Mouse (Mus musculus) neural tube, embryonic 12.5 days (tissue): Measurements from ENCODE around the gene Mettl7a1. TPM values are rescaled to one million over a fixed set of nuclear protein-coding genes. Genes with fewer than 3 reads are reported as not detected.
"Not testable (repeated sequence)": the region's sequence is repeated elsewhere in the genome, so short reads cannot be mapped to it uniquely, and the experiment has no call there.

Experiments used
- ATAC-seq: fragments of 200-750 bp; cut with Nextera tagmentation; 2 replicates; pipeline ENCODE4 v1.8.0; 2017; ENCODE audit warnings: low read depth, mild to moderate bottlenecking, moderate TSS enrichment, moderate library complexity; ENCODE audit not compliant: low FRiP score
- H3K27ac ChIP-seq: fragments of 300-500 bp; sonication (generic); 2 replicates; pipeline ENCODE4 v1.5.1; 2016
- H3K27me3 ChIP-seq: fragments of 300-500 bp; sonication (generic); replicated peaks from 2 replicates; pipeline ENCODE4 v1.6.1; 2016; ENCODE audit warnings: mild to moderate bottlenecking
- H3K36me3 ChIP-seq: fragments of 300-500 bp; sonication (generic); 2 replicates; pipeline ENCODE4 v1.6.1; 2016; ENCODE audit warnings: mild to moderate bottlenecking
- H3K4me1 ChIP-seq: fragments of 300-500 bp; sonication (generic); 2 replicates; pipeline ENCODE4 v1.6.1; 2016
- H3K4me2 ChIP-seq: fragments of 300-500 bp; sonication (generic); replicated peaks from 2 replicates; pipeline ENCODE4 v1.6.1; 2016; ENCODE audit warnings: mild to moderate bottlenecking
- H3K4me3 ChIP-seq: fragments of 300-500 bp; sonication (generic); 2 replicates; pipeline ENCODE4 v1.5.1; 2016
- H3K9ac ChIP-seq: fragments of 300-500 bp; sonication (generic); 2 replicates; pipeline ENCODE4 v1.6.1; 2016; ENCODE audit warnings: mild to moderate bottlenecking
- H3K9me3 ChIP-seq: fragments of 300-500 bp; sonication (generic); 2 replicates; pipeline ENCODE4 v1.6.1; 2016; ENCODE audit warnings: mild to moderate bottlenecking
- WGBS: fragments of 180-500 bp; shearing (Covaris S2); methylation state at CpG from one replicate; pipeline ENCODE4 v1.1.7; 2016; 5-methylcytosine and 5-hydroxymethylcytosine counted together
- polyA plus RNA-seq: library from polyadenylated mRNA; unstranded; fragments of >200 nt; fragmentation: Nextera tagmentation; extraction: Ambion mirVana; gene quantifications from 2 replicates; pipeline ENCODE4 v1.2.1, GENCODE M21; 2016

Gene Mettl7a1
- polyA plus RNA-seq: 3.8 and 5.9 TPM in 2 replicates

DNA sequence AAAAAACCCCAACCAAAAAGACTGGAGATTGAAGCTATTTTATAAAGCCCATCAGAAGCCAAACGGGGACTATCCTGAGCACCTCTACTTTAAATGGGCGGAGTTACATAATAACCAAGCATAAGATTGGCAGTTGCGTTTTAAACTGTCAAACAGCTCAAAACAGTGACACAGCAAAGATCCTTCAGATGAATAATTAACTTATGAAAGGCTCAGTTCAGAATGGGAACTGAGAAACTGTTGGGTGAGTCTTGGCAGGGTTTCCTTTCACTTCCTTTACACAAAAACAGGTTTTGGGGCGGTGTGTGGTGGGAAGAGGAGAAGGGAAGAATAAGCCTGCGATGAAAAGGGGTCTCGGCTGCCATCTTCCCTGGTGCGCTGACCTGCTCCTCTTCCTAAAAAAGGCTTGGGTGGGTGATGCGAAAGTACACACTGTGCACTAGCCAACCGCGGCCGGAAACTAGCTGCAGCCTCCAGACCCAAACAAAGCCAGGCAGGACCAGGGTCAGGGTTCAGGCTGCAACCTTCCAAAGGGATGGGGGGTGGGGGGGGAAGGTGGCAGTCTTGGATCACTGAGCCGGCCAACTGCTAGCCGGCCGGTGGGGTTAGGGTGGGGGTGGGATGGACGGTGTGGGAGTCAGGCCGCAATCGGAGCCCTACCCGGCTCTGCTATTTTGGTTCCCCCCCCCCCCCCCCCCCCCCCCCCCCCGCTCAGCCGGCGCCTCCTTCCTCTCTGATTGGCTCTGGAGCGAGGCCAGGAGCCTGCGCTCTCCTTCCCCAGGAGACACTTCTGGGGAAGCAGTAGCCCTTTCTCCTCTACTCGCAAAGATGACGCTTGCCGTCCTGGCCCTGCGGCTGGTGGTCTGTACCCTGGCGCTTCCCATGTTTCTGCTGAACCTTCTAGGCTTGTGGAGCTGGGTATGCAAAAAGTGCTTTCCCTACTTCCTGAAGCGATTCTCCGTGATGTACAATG is at the start of gene Mettl7a1:
TSS of gene Mettl7a1 (plus strand) at position 122 of the 973 bp plus-strand sequence.
- H3K4me1 ChIP-seq: no peaks in the 10 kb centered on the region; the same call in 1 of the 2 replicates
- ATAC-seq: peak; percentile 82
- H3K9ac ChIP-seq: peak within 1 kb of the TSS; percentile 67

DNA sequence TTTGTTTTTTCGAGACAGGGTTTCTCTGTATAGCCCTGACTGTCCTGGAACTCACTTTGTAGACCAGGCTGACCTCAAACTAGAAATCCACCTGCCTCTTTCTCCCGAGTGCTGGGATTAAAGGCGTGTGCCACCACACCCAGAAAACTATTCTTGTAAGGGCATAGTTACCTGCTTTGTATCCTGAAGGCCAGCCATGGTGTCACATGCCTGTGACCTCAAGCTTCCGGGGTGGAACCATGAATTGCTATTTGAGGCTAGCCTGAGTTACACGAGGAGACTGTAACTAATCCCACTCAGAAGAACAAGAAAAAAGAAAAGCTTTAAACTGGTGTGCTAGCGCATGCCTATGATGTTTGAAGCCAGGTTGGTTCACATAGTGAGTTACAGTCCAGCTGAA is 47.6 kb upstream of the Mettl7a1 start:
- no peak for ATAC-seq
- H3K4me1 ChIP-seq: no peaks in the 10 kb centered on the region
- H3K4me3 ChIP-seq: no peak overlapping the region
- no peaks in the 10 kb centered on the region for H3K27me3 ChIP-seq
- H3K4me2 ChIP-seq: no peak overlapping the region
- 93% methylated on average over 6 of the region's 6 CpGs for WGBS
- peaks cover 75% of the 10 kb centered on the region for H3K36me3 ChIP-seq
- H3K9me3 ChIP-seq: no peaks in the 10 kb centered on the region
- H3K27ac ChIP-seq: no peak overlapping the region
- no peak overlapping the region for H3K9ac ChIP-seq

More for the DNA sequence above, at the start of gene Mettl7a1:
- no peaks in the 10 kb centered on the region for H3K9me3 ChIP-seq
- 0 out of 2 replicates have a peak within 1 kb of the TSS, but pooled peaks have one; percentile 22 for H3K27ac ChIP-seq
- 5% methylated on average over 25 of the region's 30 CpGs for WGBS
- no peaks in the 10 kb centered on the region for H3K36me3 ChIP-seq
- H3K27me3 ChIP-seq: no peaks in the 10 kb centered on the region
- peak within 1 kb of the TSS; percentile 70 for H3K4me2 ChIP-seq
- peak within 1 kb of the TSS; percentile 46 for H3K4me3 ChIP-seq

DNA sequence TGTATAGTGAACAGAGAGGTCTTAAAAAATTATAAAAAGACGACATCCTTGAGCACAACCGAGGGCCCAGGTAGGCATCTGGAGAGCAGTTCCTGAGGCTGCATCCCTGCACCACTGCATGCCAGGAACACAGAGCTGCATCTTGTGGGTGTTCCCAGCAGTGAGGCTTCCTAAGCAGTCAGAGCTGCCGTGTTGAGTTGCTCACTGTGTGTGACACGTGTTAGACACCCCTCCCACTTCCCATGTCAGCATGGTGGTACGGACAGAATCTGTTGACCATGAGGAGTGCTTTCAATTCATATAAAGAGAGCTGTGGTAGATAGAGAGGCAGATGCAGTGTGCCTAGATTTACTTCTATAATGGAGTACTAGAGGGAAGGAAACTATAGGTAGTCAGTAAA is 46.6 kb upstream of the Mettl7a1 start:
- 91% methylated on average over 5 of the region's 5 CpGs for WGBS
- ATAC-seq: no peak
- Histone ChIP-seq H3K27ac (no peak overlapping the region), H3K4me2 (no peak overlapping the region), H3K4me3 (no peak overlapping the region), H3K9ac (no peak overlapping the region), H3K27me3 (no peaks in the 10 kb centered on the region), H3K36me3 (peaks cover 67% of the 10 kb centered on the region), H3K9me3 (no peaks in the 10 kb centered on the region), H3K4me1 (no peaks in the 10 kb centered on the region)

DNA sequence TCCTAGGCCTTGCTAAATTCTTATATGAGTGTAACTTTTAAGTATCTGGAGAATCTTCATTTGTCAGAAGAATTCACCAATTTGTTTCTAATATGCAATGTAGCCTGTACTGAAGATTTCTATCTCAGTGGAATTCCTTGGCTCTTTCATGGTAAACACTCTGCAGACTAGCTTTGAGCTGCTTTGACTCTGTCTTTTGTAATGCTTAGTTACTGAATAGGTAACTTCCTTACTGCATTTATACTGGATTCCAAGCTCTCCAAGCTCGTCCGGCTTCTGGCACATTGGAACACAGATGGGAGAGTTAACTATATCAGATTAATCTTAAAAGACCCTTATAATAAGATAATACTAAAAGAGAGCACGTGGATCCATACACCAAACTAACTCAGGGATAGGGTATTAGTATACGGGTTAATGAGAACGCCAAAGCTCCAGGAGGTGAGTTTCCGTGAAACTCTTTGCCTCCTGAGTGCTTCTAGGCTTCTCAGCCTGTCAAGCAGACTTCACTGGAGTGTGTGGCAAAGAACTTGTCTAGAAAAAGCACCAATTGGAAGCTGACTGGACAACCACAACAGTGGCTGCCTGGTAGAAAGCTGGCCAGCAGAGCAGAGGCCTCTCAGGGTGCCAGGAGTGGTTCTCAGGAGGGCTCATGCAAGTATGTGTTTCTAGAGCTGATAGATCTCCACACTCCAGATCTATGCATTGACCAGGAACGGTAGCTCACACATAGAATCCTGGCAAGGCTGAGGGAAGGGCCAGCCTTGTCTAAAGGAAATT is 45.1 kb upstream of the Mettl7a1 start:
- Histone ChIP-seq H3K27me3 (no peaks in the 10 kb centered on the region), H3K4me2 (no peak overlapping the region), H3K9ac (no peak overlapping the region), H3K27ac (no peak overlapping the region), H3K4me3 (no peak overlapping the region), H3K36me3 (peaks cover 54% of the 10 kb centered on the region), H3K9me3 (no peaks in the 10 kb centered on the region), H3K4me1 (no peaks in the 10 kb centered on the region)
- WGBS: 93% methylated on average over 7 of the region's 7 CpGs
- ATAC-seq: no peak

DNA sequence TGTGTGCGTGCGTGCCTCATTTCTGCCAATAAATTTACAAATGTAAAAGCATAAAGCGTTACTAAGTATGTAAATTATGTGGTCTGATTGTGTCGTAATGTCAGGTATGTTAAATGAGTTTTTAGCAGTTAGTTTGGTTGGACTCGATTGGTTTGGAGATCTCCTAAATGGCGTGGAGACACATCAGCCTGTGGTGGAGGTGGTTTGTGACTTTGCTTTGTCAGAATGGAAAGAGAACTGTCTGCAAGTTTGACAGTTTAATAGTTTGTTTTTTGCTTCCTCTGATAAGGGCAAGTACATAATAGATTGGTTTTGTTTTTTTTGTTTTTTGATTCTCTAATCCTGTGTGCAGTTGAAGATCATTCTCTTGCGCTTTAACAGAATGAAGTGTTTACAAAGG is 43.6 kb upstream of the Mettl7a1 start:
- ATAC-seq, H3K9me3 ChIP-seq, H3K27me3 ChIP-seq, H3K4me1 ChIP-seq, H3K4me2 ChIP-seq, H3K27ac ChIP-seq, H3K4me3 ChIP-seq, H3K9ac ChIP-seq: not testable (repeated sequence)
- 84% methylated on average over 6 of the region's 7 CpGs for WGBS
- peaks cover 39% of the 10 kb centered on the region for H3K36me3 ChIP-seq

DNA sequence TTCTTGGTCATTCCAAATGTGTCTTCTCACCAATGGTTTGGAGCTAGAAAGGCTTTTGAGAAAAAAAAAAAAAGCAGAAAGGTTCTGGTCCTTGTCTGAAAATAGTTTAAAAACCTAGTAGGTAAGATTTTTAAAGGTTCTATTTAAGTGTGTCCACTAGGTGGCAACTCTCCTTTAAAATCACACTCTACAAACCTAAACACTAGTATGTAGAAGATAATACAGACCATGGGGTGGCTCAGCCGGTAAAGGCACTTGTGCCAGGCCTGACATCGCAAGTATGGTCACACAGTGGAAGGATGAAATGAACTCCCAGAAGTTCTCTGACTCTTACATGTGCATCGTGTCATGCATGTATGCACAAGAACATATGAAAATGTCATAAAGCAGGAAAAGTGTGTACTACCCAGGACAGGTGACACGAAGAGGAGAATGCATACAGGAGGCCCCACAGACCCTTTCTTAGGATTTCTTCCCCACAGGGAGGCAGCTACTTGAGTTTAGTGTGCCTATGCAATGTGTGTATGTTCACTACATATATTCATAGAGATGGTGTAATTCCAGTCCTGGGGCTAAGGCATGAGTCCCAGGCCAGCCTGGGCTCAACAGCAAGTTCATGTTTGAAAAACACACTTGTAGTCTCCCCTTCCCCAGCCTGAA is 40.6 kb upstream of the Mettl7a1 start:
- no peak overlapping the region for H3K4me3 ChIP-seq
- WGBS: 21% methylated on average over 4 of the region's 4 CpGs

DNA sequence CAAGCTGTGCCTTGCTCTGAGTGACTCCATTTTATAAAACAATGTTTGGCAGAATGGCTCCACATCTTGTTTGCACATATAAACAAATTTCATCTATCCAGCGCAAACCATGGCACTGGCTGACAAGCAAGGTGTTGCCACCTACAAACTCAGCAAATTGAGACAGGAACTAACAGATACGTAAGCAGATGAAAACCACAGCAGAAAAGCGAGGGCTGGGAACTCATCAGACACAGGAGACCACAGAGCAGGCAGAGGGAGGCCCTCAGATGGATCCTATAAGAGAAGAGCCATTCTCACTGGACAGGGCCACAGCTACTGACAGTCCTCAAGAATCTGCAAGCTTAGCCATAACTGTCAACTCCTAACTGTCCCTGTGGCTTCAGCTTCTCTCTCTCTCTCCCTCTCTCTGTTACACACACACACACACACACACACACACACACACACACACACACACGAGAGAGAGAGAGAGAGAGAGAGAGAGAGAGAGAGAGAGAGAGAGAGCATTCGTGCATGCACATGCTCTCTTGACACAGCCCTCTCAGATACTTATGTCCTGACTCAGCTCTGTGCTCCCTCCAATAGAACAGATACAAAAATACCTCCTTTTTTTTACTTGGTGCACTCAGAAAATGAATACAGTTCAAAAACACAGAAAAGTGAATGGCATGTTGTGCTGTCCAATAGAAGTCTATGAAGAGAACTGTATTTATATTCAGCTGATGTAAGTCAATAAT is 38.2 kb upstream of the Mettl7a1 start:
- no peak overlapping the region for H3K4me3 ChIP-seq
- no peaks in the 10 kb centered on the region for H3K9me3 ChIP-seq
- no peaks in the 10 kb centered on the region for H3K4me1 ChIP-seq
- 0 out of 2 replicates have a peak, but pooled peaks cover 4% of the 10 kb centered on the region for H3K27me3 ChIP-seq
- no peak overlapping the region for H3K9ac ChIP-seq
- no peak overlapping the region for H3K4me2 ChIP-seq
- peaks cover 6% of the 10 kb centered on the region for H3K36me3 ChIP-seq
- no peak for ATAC-seq
- WGBS: 94% methylated on average over 4 of the region's 5 CpGs
- no peak overlapping the region for H3K27ac ChIP-seq

More for the DNA sequence above, 40.6 kb upstream of the Mettl7a1 start:
- no peak overlapping the region for H3K4me2 ChIP-seq
- H3K27ac ChIP-seq: no peak overlapping the region
- no peak for ATAC-seq
- peaks cover 18% of the 10 kb centered on the region for H3K36me3 ChIP-seq
- H3K4me1 ChIP-seq: no peaks in the 10 kb centered on the region
- H3K9ac ChIP-seq: no peak overlapping the region
- no peaks in the 10 kb centered on the region for H3K27me3 ChIP-seq
- no peaks in the 10 kb centered on the region for H3K9me3 ChIP-seq

DNA sequence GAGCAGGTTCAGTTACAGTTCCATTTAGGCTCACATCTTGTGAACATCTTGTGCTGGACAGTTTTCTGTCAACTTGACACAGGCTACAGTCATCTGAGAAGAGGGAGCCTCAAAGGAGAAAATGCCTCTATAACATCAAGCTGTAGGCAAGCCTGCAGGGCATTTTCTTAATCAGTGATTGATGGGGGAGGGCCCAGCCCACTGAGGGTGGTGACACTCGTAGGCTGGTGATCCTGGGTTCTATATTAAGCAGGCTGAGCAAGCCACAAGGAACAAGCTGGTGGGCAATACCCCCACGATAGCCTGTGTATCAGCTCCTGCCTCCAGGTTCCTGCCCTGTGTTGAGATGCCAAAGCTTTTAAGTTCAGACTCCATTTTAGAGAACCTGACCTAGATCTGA is 35.0 kb upstream of the Mettl7a1 start:
- 83% methylated on average over 2 of the region's 2 CpGs for WGBS
- H3K4me1 ChIP-seq: no peaks in the 10 kb centered on the region
- H3K27ac ChIP-seq: no peak overlapping the region
- H3K36me3 ChIP-seq: no peaks in the 10 kb centered on the region
- no peak for ATAC-seq
- H3K4me3 ChIP-seq: no peak overlapping the region
- H3K9me3 ChIP-seq: no peaks in the 10 kb centered on the region
- H3K9ac ChIP-seq: no peak overlapping the region
- H3K27me3 ChIP-seq: peaks cover 4% of the 10 kb centered on the region; the same call in 1 of the 2 replicates
- no peak overlapping the region for H3K4me2 ChIP-seq

DNA sequence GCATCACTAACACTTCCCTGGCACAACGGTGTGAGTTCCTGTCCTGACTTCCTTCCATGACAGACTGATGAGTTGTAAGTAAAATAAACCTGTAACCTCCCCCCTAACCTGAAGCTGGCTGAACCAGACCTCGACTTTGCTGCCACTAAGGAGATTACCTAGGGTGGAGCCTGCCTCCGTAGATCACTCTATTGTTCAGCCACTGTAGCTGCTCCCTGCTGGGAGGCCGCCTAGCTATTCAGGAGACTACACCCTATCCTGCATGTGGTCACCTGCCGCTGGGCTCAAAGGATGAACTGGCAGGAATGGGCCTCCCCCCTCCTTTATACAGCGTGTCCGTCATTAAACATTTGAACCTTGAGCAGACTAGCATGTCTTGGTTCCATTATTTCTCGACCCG is 34.2 kb upstream of the Mettl7a1 start:
- no peaks in the 10 kb centered on the region for H3K9me3 ChIP-seq
- no peak overlapping the region for H3K27ac ChIP-seq
- H3K4me2 ChIP-seq: no peak overlapping the region
- 19% methylated on average over 9 of the region's 9 CpGs for WGBS
- no peak for ATAC-seq
- no peaks in the 10 kb centered on the region for H3K4me1 ChIP-seq
- no peaks in the 10 kb centered on the region for H3K36me3 ChIP-seq
- H3K27me3 ChIP-seq: peaks cover 4% of the 10 kb centered on the region; the same call in 1 of the 2 replicates
- H3K9ac ChIP-seq: no peak overlapping the region
- no peak overlapping the region for H3K4me3 ChIP-seq

DNA sequence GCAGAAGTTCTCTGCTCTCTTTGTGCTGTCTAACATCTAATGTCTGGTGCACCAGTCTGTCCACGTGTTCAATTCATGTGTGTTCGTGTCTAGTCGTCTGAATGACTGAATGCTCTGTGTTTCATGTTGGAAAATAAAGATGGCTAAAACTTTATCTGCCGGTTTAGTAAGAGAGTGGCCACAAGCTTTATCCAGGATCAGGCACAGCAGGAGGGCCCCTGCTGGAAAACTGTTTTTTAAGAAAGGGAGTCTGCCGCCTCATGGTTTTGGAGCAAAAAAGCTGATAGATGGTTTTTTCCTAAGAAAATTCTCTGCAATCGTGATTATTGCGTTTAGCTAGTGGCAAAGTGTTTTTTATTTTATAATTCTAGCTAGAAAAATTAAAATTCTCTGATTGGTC is 33.3 kb upstream of the Mettl7a1 start:
- H3K4me1 ChIP-seq, H3K36me3 ChIP-seq, H3K27ac ChIP-seq, H3K4me3 ChIP-seq, H3K9me3 ChIP-seq, H3K27me3 ChIP-seq, H3K4me2 ChIP-seq, H3K9ac ChIP-seq, ATAC-seq: not testable (repeated sequence)
- WGBS: 30% methylated on average over 7 of the region's 7 CpGs

DNA sequence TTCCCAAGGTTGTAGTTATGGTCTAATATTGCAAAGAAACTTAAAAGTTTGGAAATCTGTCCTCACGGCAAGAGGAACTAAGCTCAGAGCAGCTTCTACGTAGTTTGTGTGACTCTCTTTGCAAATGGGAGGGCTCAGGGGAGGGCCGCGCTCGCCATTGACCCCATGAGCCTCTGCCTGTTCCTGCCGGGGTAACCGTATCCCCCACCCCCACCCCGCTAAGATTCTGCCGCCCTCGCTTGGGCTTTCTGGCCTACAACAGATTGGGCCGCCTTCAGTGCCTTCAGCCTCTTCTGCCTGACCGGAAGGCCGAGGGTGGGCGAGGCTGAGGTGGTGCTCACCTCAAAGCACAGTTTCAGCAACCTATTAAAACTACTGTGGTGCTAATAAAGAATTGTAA is 32.5 kb upstream of the Mettl7a1 start:
- no peaks in the 10 kb centered on the region for H3K9me3 ChIP-seq
- H3K4me2 ChIP-seq: no peak overlapping the region
- 65% methylated on average over 14 of the region's 14 CpGs for WGBS
- H3K9ac ChIP-seq: no peak overlapping the region
- no peaks in the 10 kb centered on the region for H3K36me3 ChIP-seq
- H3K4me3 ChIP-seq: no peak overlapping the region
- peaks cover 4% of the 10 kb centered on the region; the same call in 1 of the 2 replicates for H3K27me3 ChIP-seq
- no peaks in the 10 kb centered on the region for H3K4me1 ChIP-seq
- no peak overlapping the region for H3K27ac ChIP-seq
- no peak for ATAC-seq
